Mouse (Mus musculus) embryonic stem cell, embryonic (primary cell): Measurements from ENCODE around the gene Lrrc26.

Source experiments
- CTCF ChIA-PET, 4 experiments: fragments of 300-600 bp in 2 of 4; fragments of 350-600 bp in 2 of 4; sonication (Branson Sonifier 250); formaldehyde crosslinking; loops; one replicate each; lab custom pipeline; 2022; ENCODE audit warnings: inconsistent platforms in 2 of 4; lab: Charles Lee
- POLR2A ChIA-PET, 4 experiments: fragments of 300-600 bp in 2 of 4; fragments of 350-600 bp in 2 of 4; sonication (Branson Sonifier 250); formaldehyde crosslinking; loops; one replicate each; lab custom pipeline; 2022; ENCODE audit warnings: antibody characterized with exemption in 4 of 4, inconsistent platforms in 1 of 4; lab: Charles Lee

Gene Lrrc26

GRCm38 (mm10) chr2:25289651-25290050, at the start of gene Lrrc26:
TSS of gene Lrrc26 (plus strand) at chr2:25289915.
- CTCF ChIA-PET = interaction anchor here in 2 of 4 experiments (1.0 to 4.1 kb wide), 7 partner anchors 10 to 113 kb away, joined by 3 to 28 read pairs (median 7); partner anchors contain the start of gene Tprn (in 1 of the 2)
- POLR2A ChIA-PET = interaction anchor here (0.5 to 4.4 kb wide), 25 partner anchors 10 to 258 kb away, joined by 3 to 25 read pairs (median 4); partner anchors contain the start of genes Anapc2 (in 3 of the 4), Ssna1 (in 3 of the 4), Sapcd2 (in 1 of the 4) and Tor4a (in 1 of the 4)

GRCm38 (mm10) chr2:25240310-25240709, 49.4 kb upstream of the Lrrc26 start:
- POLR2A ChIA-PET = interaction anchor here (0.5 to 75.9 kb wide), 53 partner anchors 8 to 733 kb away, joined by 3 to 2347 read pairs (median 4); partner anchors contain the start of genes Tmem203 (in 4 of the 4), Tor4a (in 3 of the 4), Tubb4b (in 3 of the 4) and Fam166a (in 2 of the 4)

GRCm38 (mm10) chr2:25240723-25241437, 48.8 kb upstream of the Lrrc26 start:
- ChIA-PET CTCF (interaction anchor here (0.5 to 4.7 kb wide), 18 partner anchors 8 to 343 kb away, joined by 3 to 54 read pairs (median 5); partner anchors contain the start of genes Tmem203 (in 1 of the 4) and Tubb4b (in 1 of the 4)), POLR2A (interaction anchor here (0.5 to 75.9 kb wide), 54 partner anchors 8 to 733 kb away, joined by 3 to 2347 read pairs (median 4); partner anchors contain the start of genes Nrarp (in 3 of the 4), Tmem203 (in 3 of the 4), Tor4a (in 3 of the 4) and Tubb4b (in 3 of the 4))

More at GRCm38 (mm10) chr2:25240310-25240709, 49.4 kb upstream of the Lrrc26 start:
- CTCF ChIA-PET = interaction anchor here (0.6 to 4.7 kb wide), 17 partner anchors 8 to 343 kb away, joined by 3 to 54 read pairs (median 5); partner anchors contain the start of genes Tmem203 (in 1 of the 4) and Tubb4b (in 1 of the 4)

- ChIA-PET POLR2A (interaction anchor here in 3 of 4 experiments (1.2 to 75.9 kb wide), 15 partner anchors 8 to 306 kb away, joined by 3 to 2347 read pairs (median 7); partner anchors contain the start of genes Tmem203 (in 3 of the 3), Fam166a (in 2 of the 3), Nelfb (in 2 of the 3) and Rnf224 (in 2 of the 3)), CTCF (interaction anchor here in 2 of 4 experiments (0.5 to 4.7 kb wide), 5 partner anchors 12 to 185 kb away, joined by 3 to 54 read pairs (median 3); partner anchors contain the start of genes Tmem203 (in 1 of the 2) and Tubb4b (in 1 of the 2))
Measured at GRCm38 (mm10) chr2:25241438-25241775, 48.3 kb upstream of the Lrrc26 start.

- ChIA-PET CTCF (interaction anchor here in 3 of 4 experiments (0.7 to 8.8 kb wide), 6 partner anchors 10 to 17 kb away, joined by 3 to 54 read pairs (median 5); partner anchors contain the start of genes Tmem203 (in 1 of the 3) and Tubb4b (in 1 of the 3)), POLR2A (interaction anchor here (0.6 to 75.9 kb wide), 23 partner anchors 8 to 464 kb away, joined by 3 to 2347 read pairs (median 5); partner anchors contain the start of genes Tmem203 (in 3 of the 4), Fam166a (in 2 of the 4), Nelfb (in 2 of the 4) and Nrarp (in 2 of the 4))
Measured at GRCm38 (mm10) chr2:25242101-25242506, 47.6 kb upstream of the Lrrc26 start, which contains the start of the genes Rnf208 and Cysrt1. TSS of gene Rnf208 (plus strand) at chr2:25242255. TSS of gene Cysrt1 (minus strand) at chr2:25242452.

GRCm38 (mm10) chr2:25243342-25243741, 46.4 kb upstream of the Lrrc26 start:
- POLR2A ChIA-PET = interaction anchor here in 3 of 4 experiments (0.8 to 75.9 kb wide), 11 partner anchors 6 to 308 kb away, joined by 3 to 2347 read pairs (median 10); partner anchors contain the start of genes Tubb4b (in 3 of the 3), Fam166a (in 2 of the 3), Nelfb (in 2 of the 3) and Rnf224 (in 2 of the 3)
- CTCF ChIA-PET = interaction anchor here in 3 of 4 experiments (1.8 to 8.8 kb wide), 3 partner anchors 14 to 15 kb away, joined by 7 to 54 read pairs (median 51); no protein-coding TSS in a partner anchor

DNA sequence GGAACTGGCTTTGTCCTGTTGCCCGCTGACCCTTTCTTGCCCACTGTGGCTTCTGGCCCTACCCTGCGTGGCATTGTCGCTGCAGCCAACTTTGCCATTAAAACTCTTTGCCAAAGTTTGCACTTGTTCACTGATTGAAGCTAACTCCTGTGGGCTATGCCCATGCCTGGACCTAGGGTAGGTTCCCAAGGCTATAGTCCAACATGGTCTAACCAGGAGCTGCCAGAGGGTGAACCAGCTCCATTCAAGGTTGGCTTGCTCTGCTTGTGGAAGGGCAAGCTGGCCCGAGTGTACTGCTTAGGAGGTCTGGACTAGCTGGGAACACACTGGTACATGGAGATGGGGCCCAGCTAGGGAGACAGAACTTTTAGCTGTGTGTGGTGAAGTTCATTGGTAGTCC, 45.6 kb upstream of the Lrrc26 start:
- POLR2A ChIA-PET = interaction anchor here (0.7 to 75.9 kb wide), 13 partner anchors 6 to 92 kb away, joined by 3 to 2347 read pairs (median 6); partner anchors contain the start of genes Tmem203 (in 3 of the 4), Tubb4b (in 3 of the 4), Anapc2 (in 2 of the 4) and Fam166a (in 2 of the 4)

GRCm38 (mm10) chr2:25246183-25247072, 43.3 kb upstream of the Lrrc26 start, which contains the start of gene AL732309.1:
TSS of gene AL732309.1 (minus strand) at chr2:25246863.
- ChIA-PET CTCF (interaction anchor here (0.6 to 8.8 kb wide), 12 partner anchors 9 to 180 kb away, joined by 3 to 51 read pairs (median 4); partner anchors contain the start of genes Tmem203 (in 1 of the 4) and Tor4a (in 1 of the 4)), POLR2A (interaction anchor here (0.5 to 75.9 kb wide), 22 partner anchors 3 to 311 kb away, joined by 3 to 2347 read pairs (median 5); partner anchors contain the start of genes Tmem203 (in 3 of the 4), Tubb4b (in 3 of the 4), Fam166a (in 2 of the 4) and Nelfb (in 2 of the 4))

More for the DNA sequence above, 45.6 kb upstream of the Lrrc26 start:
- CTCF ChIA-PET = interaction anchor here in 3 of 4 experiments (0.9 to 8.8 kb wide), 3 partner anchors 16 kb away, joined by 6 to 51 read pairs (median 9); no protein-coding TSS in a partner anchor

DNA sequence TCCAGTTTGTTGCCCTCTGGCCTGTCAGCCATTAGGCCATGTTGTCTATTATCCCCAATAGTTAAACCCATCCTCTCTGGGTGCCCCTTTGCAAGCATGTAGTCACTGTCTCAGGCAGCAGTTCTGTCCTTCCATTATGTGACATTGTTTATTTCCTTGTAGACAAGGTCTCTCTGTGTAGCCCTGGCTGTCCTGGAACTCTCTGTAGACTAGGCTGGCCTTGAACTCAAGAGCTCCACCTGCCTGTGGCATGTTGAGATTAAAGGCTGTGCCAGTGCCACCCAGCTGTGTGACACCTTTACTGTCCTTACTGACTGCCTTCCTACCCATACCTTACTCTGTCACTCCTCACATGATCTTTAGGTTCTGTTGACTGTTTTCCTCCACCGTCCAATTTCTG, 37.4 kb upstream of the Lrrc26 start:
- POLR2A ChIA-PET = interaction anchor here (0.7 to 75.9 kb wide), 8 partner anchors 3 to 76 kb away, joined by 3 to 2347 read pairs (median 48); partner anchors contain the start of genes Cysrt1 (in 3 of the 4), Rnf208 (in 3 of the 4), Fam166a (in 2 of the 4) and Nelfb (in 2 of the 4)
- CTCF ChIA-PET = interaction anchor here (0.5 to 7.5 kb wide), 14 partner anchors 12 to 87 kb away, joined by 3 to 46 read pairs (median 3); no protein-coding TSS in a partner anchor

GRCm38 (mm10) chr2:25255284-25255779, 34.4 kb upstream of the Lrrc26 start, which contains the start of gene Tmem203:
TSS of gene Tmem203 (plus strand) at chr2:25255439.
- ChIA-PET POLR2A (interaction anchor here (0.6 to 75.9 kb wide), 40 partner anchors 10 to 205 kb away, joined by 3 to 2347 read pairs (median 5); partner anchors contain the start of genes Anapc2 (in 3 of the 4), Cysrt1 (in 3 of the 4), Rnf208 (in 3 of the 4) and Ssna1 (in 3 of the 4)), CTCF (interaction anchor here (0.5 to 3.5 kb wide), 19 partner anchors 10 to 320 kb away, joined by 3 to 23 read pairs (median 3); partner anchors contain the start of genes AL732309.1 (in 1 of the 4), Arrdc1 (in 1 of the 4), Cysrt1 (in 1 of the 4) and Rnf208 (in 1 of the 4))

- ChIA-PET POLR2A (interaction anchor here in 3 of 4 experiments (1.0 to 75.9 kb wide), 22 partner anchors 8 to 140 kb away, joined by 3 to 2347 read pairs (median 6); partner anchors contain the start of genes Tubb4b (in 3 of the 3), AL732309.1 (in 2 of the 3), Anapc2 (in 2 of the 3) and Cysrt1 (in 2 of the 3)), CTCF (interaction anchor here in 3 of 4 experiments (0.6 to 3.5 kb wide), 13 partner anchors 11 to 104 kb away, joined by 3 to 23 read pairs (median 4); partner anchors contain the start of genes AL732309.1 (in 1 of the 3) and Tor4a (in 1 of the 3))
Measured at GRCm38 (mm10) chr2:25256443-25257109, 33.1 kb upstream of the Lrrc26 start.

GRCm38 (mm10) chr2:25257250-25257649, 32.5 kb upstream of the Lrrc26 start:
- ChIA-PET CTCF (interaction anchor here in 2 of 4 experiments (1.0 to 3.5 kb wide), 5 partner anchors 14 to 65 kb away, joined by 3 to 23 read pairs (median 5); no protein-coding TSS in a partner anchor), POLR2A (interaction anchor here in 2 of 4 experiments (1.1 to 75.9 kb wide), 5 partner anchors 13 to 63 kb away, joined by 3 to 2347 read pairs (median 25); partner anchors contain the start of genes Fam166a (in 2 of the 2), Nelfb (in 2 of the 2), Rnf224 (in 2 of the 2) and Slc34a3 (in 2 of the 2))

DNA sequence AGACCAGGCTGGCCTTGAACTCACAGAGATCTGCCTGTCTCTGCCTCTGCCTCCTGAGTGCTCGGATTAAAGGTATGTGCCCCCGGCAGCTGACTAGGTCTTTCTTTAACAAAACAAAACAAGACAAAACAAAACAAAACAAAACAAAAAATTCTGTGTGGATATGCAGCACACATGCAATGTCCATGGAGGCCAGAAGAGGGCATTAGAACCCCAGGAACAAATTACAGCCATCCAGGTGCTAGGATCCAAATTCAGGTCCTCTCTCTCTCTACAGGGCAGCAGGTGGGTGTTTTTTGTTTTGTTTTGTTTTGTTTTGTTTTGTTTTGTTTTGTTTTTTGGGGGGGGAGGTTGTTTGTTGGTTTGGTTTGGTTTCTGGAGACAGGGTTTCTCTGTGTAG, 30.8 kb upstream of the Lrrc26 start:
- CTCF ChIA-PET = interaction anchor here in 1 of 4 experiments (1.0 kb wide), 1 partner anchor 60 kb away, joined by 3 read pairs; the partner anchor contains the start of gene Grin1
- POLR2A ChIA-PET = interaction anchor here in 3 of 4 experiments (0.7 to 75.9 kb wide), 5 partner anchors 13 to 197 kb away, joined by 3 to 2347 read pairs (median 4); partner anchors contain the start of genes Fam166a (in 2 of the 3), Nelfb (in 2 of the 3), Rnf224 (in 2 of the 3) and Slc34a3 (in 2 of the 3)

GRCm38 (mm10) chr2:25261870-25262269, 27.8 kb upstream of the Lrrc26 start:
- ChIA-PET POLR2A (interaction anchor here (0.6 to 75.9 kb wide), 47 partner anchors 8 to 884 kb away, joined by 3 to 2347 read pairs (median 4); partner anchors contain the start of genes Anapc2 (in 4 of the 4), Ssna1 (in 4 of the 4), Nrarp (in 3 of the 4) and Fam166a (in 2 of the 4)), CTCF (interaction anchor here in 3 of 4 experiments (0.6 to 1.9 kb wide), 21 partner anchors 10 to 812 kb away, joined by 3 to 10 read pairs (median 4); partner anchors contain the start of genes Abca2 (in 1 of the 3), Anapc2 (in 1 of the 3), Arrdc1 (in 1 of the 3) and Lrrc26 (in 1 of the 3))
